Mouse (Mus musculus) olfactory bulb, adult 2 months (tissue): ENCODE measurements around the gene Prss42.

ENCODE experiments used
- CTCF ChIP-seq: fragments of 200-500 bp; IDR thresholded peaks from 2 replicates; pipeline ENCODE4 v1.5.1; 2012; ENCODE audit warnings: low read depth, mild to moderate bottlenecking, low read length, moderate library complexity; ENCODE audit not compliant: insufficient read depth
- POLR2A ChIP-seq: fragments of 200-500 bp; IDR thresholded peaks from 2 replicates; pipeline ENCODE4 v1.6.1; 2012; ENCODE audit warnings: mild to moderate bottlenecking, low read depth, low read length, moderate library complexity; ENCODE audit not compliant: insufficient read depth

- TF ChIP-seq POLR2A (no peak), CTCF (no peak)
Measured at GRCm38 (mm10) chr9:110797866-110798265, at the start of gene Prss42.
